Mouse (Mus musculus): ENCODE data around the gene Adamts4.

The Adamts4 gene

DNA sequence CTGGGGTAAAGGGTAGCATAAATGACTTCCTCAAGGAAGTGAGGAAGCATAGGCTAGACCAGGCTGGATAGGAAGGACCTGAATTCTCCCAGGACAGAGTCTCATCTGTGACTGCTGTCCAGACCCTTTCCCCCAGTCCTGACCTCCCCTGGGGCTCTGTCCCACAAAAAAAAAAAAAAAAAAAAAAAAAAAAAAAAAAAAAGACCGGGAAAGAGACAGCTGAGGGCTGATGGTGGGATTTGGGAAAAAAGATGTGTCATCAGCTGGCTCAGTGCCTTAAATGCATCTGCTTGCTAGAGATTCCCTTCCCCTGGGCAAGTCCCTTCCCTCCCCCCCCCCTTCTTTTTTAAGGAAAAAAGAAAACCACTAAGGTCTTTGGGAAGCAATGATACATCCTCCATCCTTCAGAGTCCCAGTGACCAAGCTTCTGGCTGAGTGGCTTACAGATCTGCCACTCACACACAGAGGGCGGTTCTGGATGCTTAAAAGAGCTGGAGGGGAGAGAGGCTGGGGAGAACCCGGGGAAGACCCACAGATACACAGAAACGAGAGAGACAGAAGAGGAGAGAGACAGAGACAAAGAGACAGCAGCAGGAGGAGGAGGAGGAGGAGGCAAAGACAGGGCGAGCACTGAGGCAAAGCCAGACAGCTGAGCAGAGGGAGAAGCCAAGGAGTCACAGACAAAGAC is at the start of gene Adamts4:
TSS of gene Adamts4 (plus strand) at position 509 of the 688 bp plus-strand sequence.
- peak in 1 of 2 experiments; percentile 46 for DNase-seq (ENCODE audit: low spot score in 2 of 2)

DNA sequence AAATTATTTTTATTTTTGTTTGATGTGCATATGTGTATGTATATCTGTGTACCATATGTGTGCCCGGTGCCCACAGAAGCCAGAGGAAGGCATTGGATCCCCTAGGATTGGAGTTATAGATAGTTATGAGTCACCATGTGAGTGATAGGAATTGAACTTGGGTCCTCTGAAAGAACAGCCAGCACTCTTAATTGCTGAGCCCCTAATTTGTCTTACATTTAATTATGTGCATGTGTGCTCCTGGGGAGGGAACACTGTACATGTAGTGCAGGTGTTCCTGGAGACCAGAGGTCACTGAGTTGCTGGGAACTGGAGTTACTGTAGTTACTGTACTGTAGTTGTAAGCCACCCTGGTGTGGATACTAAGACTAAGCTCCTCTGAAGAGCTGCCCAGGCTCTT is 49.5 kb upstream of the Adamts4 start:
- no peak for DNase-seq (ENCODE audit: low spot score in 2 of 2)

- no peak for DNase-seq (ENCODE audit: low spot score in 2 of 2)
Observed at GRCm38 (mm10) chr1:171203471-171204248, 46.6 kb upstream of the Adamts4 start.

GRCm38 (mm10) chr1:171204249-171204644 is 46.0 kb upstream of the Adamts4 start:
- DNase-seq (ENCODE audit: low spot score in 2 of 2): no peak

DNA sequence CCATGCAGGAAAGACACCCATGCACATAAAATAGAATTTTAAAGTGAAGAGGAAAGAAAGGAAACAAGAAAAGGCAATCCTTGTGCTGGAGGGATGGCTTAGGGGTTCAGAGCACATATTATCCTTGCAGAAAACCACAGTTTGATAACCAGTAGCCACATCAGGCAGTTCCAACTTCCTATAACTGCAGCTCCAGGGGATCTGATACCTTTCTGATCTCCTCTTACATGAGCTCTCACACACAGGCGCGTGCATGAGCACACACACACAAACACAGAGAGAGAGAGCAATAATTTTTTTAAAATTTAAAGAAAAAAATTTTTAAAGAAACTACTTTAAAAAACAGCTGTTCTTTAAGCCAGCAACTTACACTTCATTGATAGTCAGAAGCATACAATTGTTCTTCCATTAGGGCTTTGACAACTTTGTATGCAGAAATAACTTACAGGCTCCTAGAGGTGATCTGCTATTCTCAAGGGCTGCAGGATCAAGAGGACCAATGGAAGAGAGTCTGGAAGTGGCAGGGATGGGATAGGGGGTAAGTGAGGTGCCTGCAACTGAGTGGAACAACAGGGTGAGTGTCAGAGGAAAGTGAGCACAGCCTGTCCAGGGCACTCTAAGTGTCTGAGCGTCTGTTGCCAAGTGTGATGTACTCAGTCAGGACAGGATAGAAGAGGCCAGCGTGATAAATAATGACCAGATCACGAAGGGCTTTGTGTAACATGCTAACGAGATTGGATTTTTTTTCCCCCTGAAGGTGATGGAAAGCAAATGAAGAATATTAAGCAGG is 44.3 kb upstream of the Adamts4 start:
- DNase-seq (ENCODE audit: low spot score in 2 of 2): no peak

DNA sequence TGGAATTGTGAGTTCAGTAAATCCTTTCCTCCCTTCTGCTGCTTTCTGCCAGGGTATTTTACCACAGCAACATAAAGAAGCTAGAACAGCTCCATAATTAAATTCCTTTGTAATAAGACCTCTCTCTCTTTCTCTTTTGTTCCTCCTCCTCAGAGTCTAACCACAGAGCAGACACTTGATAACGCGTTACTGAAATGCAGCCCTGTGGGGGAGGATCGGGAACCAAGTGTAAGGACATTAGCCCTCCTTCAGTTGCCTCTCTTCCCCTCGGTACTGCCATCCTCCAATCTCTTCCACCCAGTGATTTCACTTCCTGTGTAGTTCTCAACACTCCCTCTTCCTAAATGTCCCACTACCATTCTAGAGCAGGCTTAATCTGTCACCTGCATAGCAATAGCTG is 40.8 kb upstream of the Adamts4 start:
- DNase-seq (ENCODE audit: low spot score in 2 of 2): no peak

GRCm38 (mm10) chr1:171212854-171213253 is 37.4 kb upstream of the Adamts4 start:
- DNase-seq (ENCODE audit: low spot score in 2 of 2): no peak

DNA sequence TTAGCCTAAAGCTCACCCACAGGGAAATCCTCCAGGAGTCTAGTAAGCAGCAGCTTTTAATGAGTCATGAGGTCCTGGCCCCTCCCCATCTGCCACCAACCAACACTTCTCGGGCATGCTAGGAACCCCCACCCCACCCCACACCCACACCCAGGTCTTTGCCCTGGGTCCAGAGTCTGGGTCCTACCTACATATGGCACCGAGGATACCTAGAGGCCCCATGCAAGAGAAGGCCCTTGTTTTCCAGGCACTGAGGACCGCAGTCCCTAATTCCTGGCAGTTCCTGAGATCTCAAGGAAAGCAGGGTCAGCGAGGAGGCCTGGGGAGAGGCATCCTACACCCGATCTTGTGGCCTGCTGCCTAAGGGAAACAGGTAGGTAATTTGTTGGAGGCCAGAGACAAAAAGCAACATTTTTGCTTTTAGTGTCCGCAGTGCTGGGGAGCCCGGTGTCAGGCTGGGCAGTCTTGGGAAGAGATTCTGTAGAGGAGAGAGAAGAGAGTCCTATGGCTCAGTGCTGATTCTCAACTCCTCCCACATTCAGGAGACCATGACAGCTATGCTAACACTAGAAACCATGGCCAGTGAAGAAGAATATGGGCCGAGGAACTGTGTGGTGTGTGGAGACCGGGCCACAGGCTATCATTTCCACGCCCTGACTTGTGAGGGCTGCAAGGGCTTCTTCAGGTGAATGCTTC is 36.3 kb upstream of the Adamts4 start, which contains the start of gene Nr1i3:
TSS of gene Nr1i3 (plus strand) at position 170 of the 696 bp plus-strand sequence.
- no peak for DNase-seq (ENCODE audit: low spot score in 2 of 2)

GRCm38 (mm10) chr1:171216241-171216955 is 33.8 kb upstream of the Adamts4 start:
- no peak for DNase-seq (ENCODE audit: low spot score in 2 of 2)

GRCm38 (mm10) chr1:171220871-171221270 is 29.4 kb upstream of the Adamts4 start:
- DNase-seq (ENCODE audit: low spot score in 2 of 2): peak; percentile 76 to 89

GRCm38 (mm10) chr1:171221281-171222193 is 28.7 kb upstream of the Adamts4 start:
- peak in 1 of 2 experiments; percentile 28 for DNase-seq (ENCODE audit: low spot score in 2 of 2)

DNA sequence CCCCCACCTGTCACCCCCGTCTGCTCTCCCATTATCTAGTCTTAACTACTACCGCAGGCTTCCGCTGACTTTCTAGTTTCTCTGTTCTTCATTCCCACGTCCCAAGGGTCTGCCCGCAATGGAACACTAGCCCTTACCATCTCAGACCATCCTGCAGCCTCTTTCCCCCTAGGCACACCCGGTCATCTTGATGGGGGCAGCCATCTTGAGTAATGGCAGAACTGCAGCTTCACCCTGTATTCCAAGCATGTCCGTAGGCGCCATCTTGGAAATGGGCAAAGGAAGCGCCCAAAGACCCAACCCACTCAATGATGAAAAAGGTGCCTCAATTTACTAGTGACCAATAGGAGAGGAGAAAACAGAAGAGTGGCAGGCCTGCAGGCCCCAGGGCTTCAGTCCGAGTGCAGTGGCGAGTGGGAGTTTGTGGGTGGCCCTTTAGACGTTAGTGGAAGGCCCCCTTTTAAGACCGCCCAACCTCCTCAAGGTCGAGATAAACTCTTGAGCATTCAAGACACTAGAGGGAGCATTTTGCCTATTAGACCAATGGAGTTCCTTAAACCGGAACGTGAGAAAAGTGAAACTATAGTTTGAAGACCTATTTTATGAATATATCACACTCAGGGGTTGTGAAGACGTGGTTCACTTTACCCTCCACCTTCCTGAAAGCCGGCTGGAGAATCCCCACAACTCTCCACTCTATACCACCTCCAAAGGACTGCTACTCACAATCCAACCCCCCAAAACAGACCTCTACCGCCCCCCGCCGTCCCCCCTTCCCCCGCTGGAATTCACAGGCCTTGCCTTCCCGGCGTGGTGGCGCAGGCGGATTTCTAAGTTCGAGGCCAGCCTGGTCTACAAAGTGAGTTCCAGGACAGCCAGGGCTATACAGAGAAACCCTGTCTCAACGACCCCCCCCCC is 27.7 kb upstream of the Adamts4 start, which contains the start of gene Tomm40l:
TSS of gene Tomm40l (minus strand) at position 277 of the 918 bp plus-strand sequence.
- DNase-seq (ENCODE audit: low spot score in 2 of 2): peak; percentile 87 to 93

DNA sequence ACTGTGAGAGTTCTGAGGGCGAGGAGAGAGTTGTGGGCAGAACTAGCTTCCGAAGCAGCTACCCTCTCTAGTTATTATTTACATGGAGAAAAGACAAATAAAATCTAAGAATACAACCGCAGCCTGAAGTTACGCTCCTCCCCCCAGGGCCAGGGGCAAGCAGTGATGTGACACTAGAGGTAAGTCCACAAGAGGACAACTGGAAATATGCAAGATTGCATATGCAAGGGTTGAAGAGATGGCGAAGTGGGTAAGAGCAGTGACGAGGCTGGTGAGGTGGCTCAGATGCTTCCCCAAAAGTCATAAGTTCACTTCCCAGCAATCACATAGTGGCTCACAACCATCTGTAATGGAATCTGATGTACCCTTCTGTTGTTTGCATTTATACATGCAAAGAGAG is 27.1 kb upstream of the Adamts4 start:
- DNase-seq (ENCODE audit: low spot score in 2 of 2): no peak

DNA sequence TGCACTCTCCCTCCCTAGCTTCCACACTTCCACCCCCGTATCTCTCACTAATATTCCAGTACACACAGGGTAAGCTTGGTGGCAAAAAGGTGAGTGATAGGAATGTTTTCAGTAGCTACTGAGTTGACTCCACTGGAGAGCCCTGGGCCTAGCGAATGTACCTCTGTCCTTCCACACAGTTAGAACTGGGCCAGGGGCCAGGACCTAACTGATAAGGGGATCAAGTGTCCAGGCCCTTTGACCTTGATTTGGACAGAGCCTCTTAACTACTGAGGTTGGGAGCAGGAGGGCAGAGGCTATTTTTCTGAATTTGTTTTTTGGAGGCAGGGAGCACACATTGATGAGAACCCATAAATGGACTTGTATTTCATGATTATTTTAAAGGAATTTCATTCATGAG is 26.4 kb upstream of the Adamts4 start:
- DNase-seq (ENCODE audit: low spot score in 2 of 2): no peak

GRCm38 (mm10) chr1:171224857-171225256 is 25.4 kb upstream of the Adamts4 start, which contains the start of gene Apoa2:
TSS of gene Apoa2 (plus strand) at chr1:171225054.
- DNase-seq (ENCODE audit: low spot score in 2 of 2): no peak

GRCm38 (mm10) chr1:171226780-171227179 is 23.4 kb upstream of the Adamts4 start:
- no peak for DNase-seq (ENCODE audit: low spot score in 2 of 2)

DNA sequence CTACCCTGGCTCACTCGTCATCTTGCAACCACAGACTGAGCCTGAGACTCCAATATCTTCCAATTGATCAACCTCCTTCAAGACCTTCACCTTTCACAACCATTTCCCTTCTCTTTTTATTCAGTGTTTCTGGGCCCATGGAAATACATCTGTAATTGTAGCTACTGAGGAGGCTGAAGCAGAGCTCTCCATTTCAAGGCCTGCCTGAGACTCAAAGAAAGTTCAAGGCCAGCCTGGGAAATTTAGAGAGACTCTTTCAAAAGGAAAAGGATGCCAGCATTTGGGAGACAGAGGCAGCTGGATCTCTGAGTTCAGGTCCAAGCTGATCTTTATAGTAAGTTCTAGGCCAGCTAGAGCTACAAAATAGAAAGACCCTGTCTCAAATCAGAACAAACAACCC is 22.3 kb upstream of the Adamts4 start:
- no peak for DNase-seq (ENCODE audit: low spot score in 2 of 2)

DNA sequence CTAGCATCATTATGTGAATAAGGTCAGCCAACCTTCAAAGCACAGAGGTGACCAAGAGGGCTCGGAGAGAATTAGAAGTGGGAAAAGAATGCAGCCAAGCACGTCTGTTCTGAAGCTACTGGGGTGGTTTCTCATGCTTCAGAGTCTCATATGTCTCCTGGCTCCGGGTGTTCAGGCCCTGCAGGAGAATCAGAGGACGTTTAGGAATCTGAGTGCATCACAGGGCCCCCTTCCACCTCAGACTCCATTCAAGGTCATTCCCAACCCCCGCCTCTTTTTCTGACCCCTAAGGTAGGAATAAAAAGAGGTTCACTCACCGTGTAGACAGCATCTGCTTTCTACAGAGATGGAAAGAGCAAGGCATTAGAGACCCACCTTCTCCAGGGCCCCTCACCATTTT is 20.5 kb upstream of the Adamts4 start:
- DNase-seq (ENCODE audit: low spot score in 2 of 2): no peak

DNA sequence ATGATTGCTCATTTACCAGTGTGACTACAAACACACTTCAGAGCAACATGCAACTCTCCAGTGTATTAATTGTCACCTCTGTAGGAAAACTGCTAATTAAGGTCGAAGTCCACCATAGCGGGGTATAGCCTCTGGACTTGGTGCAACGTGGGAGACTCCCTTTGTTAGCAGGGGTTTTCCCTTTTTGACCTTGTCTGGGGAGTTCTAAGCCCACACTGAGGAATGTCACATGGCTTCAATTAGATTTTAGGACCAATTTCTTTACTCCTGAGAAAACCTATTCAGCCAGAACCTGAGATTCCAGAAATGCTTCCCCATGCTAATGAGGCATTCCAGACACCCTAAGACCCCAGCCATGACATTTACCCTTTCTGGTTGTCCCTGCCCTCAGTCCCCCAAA is 20.0 kb upstream of the Adamts4 start:
- DNase-seq (ENCODE audit: low spot score in 2 of 2): no peak
